Mouse (Mus musculus) forebrain, embryonic 16.5 days (tissue): ENCODE data around the gene Fndc3a. TPM values are rescaled to one million over a fixed set of nuclear protein-coding genes. Genes with fewer than 3 reads are reported as not detected.

ENCODE experiments used
- ATAC-seq: fragments of 200-750 bp; cut with Nextera tagmentation; 2 replicates; pipeline ENCODE4 v1.8.0; 2017; ENCODE audit warnings: mild to moderate bottlenecking, moderate library complexity
- H3K27ac ChIP-seq: fragments of 300-500 bp; sonication (generic); 2 replicates; pipeline ENCODE4 v1.5.1; 2014; ENCODE audit warnings: low read length, control low read depth
- H3K27me3 ChIP-seq: fragments of 300-500 bp; sonication (generic); replicated peaks from 2 replicates; pipeline ENCODE4 v1.6.1; 2014; ENCODE audit warnings: low read length; ENCODE audit not compliant: control insufficient read depth, insufficient read depth
- H3K36me3 ChIP-seq: fragments of 300-500 bp; sonication (generic); 2 replicates; pipeline ENCODE4 v1.6.1; 2014; ENCODE audit not compliant: control insufficient read depth, insufficient read depth
- H3K4me1 ChIP-seq: fragments of 300-500 bp; sonication (generic); replicated peaks from 2 replicates; pipeline ENCODE4 v1.6.1; 2014; ENCODE audit warnings: low read length; ENCODE audit not compliant: control insufficient read depth, insufficient read depth
- H3K4me2 ChIP-seq: fragments of 300-500 bp; sonication (generic); 2 replicates; pipeline ENCODE4 v1.6.1; 2014; ENCODE audit warnings: mild to moderate bottlenecking, low read length, control low read depth
- H3K4me3 ChIP-seq: fragments of 300-500 bp; sonication (generic); replicated peaks from 2 replicates; pipeline ENCODE4 v1.5.1; 2014; ENCODE audit warnings: mild to moderate bottlenecking, low read length, control low read depth
- H3K9ac ChIP-seq: fragments of 300-500 bp; sonication (generic); replicated peaks from 2 replicates; pipeline ENCODE4 v1.6.1; 2014; ENCODE audit warnings: low read depth, low read length, control low read depth
- H3K9me3 ChIP-seq: fragments of 300-500 bp; sonication (generic); 2 replicates; pipeline ENCODE4 v1.6.1; 2016; ENCODE audit warnings: low read length; ENCODE audit not compliant: control insufficient read depth
- WGBS: fragments of 180-500 bp; shearing (Covaris S2); extraction: QIAGEN DNeasy Blood & Tissue Kit; methylation state at CpG from one replicate; pipeline ENCODE4 v1.1.7; 2014; 5-methylcytosine and 5-hydroxymethylcytosine counted together
- polyA plus RNA-seq: library from polyadenylated mRNA; unstranded; fragments of >200 nt; fragmentation: Nextera tagmentation; extraction: Ambion mirVana; gene quantifications from 2 replicates; pipeline ENCODE4 v1.2.1, GENCODE M21; 2015

Gene Fndc3a
- polyA plus RNA-seq, 1 experiment from 2014 or later, result 39.4 TPM

GRCm38 (mm10) chr14:72582979-72583378, 126.8 kb downstream of the Fndc3a start:
- 40% methylated on average over 6 of the region's 6 CpGs for WGBS

DNA sequence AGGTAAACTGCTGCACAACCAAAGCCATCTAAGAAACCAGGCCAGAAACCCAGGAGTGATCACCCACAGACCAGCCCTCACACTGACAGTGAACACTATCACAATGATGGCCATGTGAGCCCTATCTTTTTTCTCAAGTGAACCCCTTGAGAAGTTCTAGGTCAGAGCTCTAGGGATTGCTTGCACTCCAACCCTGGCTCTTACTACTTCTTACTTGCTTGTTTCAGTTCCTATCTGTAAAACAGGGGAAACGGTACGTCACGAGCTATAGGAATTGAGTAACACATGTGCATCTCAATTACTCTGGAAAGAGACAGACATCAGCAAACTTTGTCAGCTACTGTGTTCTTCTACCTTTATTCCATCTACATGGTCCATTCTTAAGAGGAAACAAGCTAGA, 128.8 kb downstream of the Fndc3a start:
- Histone ChIP-seq H3K27ac (no peak overlapping the region), H3K27me3 (no peaks in the 10 kb centered on the region), H3K4me2 (no peak overlapping the region), H3K9me3 (no peaks in the 10 kb centered on the region), H3K4me1 (no peaks in the 10 kb centered on the region), H3K9ac (no peak overlapping the region), H3K4me3 (no peak overlapping the region), H3K36me3 (peaks cover 7% of the 10 kb centered on the region)
- no peak for ATAC-seq
- 91% methylated on average over 3 of the region's 3 CpGs for WGBS

More at GRCm38 (mm10) chr14:72582979-72583378, 126.8 kb downstream of the Fndc3a start:
- Histone ChIP-seq H3K27ac (no peak overlapping the region), H3K9me3 (no peaks in the 10 kb centered on the region), H3K27me3 (no peaks in the 10 kb centered on the region), H3K36me3 (peaks cover 6% of the 10 kb centered on the region), H3K4me3 (no peak overlapping the region), H3K4me1 (no peaks in the 10 kb centered on the region), H3K9ac (no peak overlapping the region), H3K4me2 (no peak overlapping the region)
- no peak for ATAC-seq

GRCm38 (mm10) chr14:72576283-72576682, 133.5 kb downstream of the Fndc3a start:
- ATAC-seq, result no peak
- no peak overlapping the region for H3K4me3 ChIP-seq
- no peak overlapping the region for H3K4me2 ChIP-seq
- 93% methylated on average over 3 of the region's 3 CpGs for WGBS
- H3K27me3 ChIP-seq, result no peaks in the 10 kb centered on the region
- no peak overlapping the region for H3K27ac ChIP-seq
- no peaks in the 10 kb centered on the region for H3K4me1 ChIP-seq
- no peak overlapping the region for H3K9ac ChIP-seq
- H3K9me3 ChIP-seq, result no peaks in the 10 kb centered on the region
- H3K36me3 ChIP-seq, result peaks cover 14% of the 10 kb centered on the region; the same call in 1 of the 2 replicates

DNA sequence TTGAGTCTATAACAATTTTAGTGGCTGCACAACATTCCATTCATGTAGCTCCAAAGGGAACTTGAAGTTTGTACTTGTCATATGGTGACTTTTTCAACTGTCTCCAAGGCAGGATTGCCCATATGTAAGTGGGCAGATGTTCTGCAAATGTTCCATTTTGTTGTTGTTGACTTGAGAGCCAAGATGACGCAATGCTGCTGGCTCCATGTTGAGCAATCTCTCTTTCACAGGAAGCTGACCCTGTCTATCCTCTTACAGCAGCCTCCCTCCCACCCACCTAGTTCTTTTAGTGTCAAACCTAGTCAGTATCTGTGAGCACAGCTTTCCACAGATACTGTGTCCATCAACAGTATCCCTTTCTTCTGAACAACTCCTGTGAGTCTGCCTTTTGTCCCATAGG, 145.9 kb downstream of the Fndc3a start:
- H3K27ac ChIP-seq, result no peak overlapping the region
- WGBS, result 86% methylated on average over 1 of the region's 1 CpGs
- no peak overlapping the region for H3K9ac ChIP-seq
- H3K36me3 ChIP-seq, result peaks cover 24% of the 10 kb centered on the region
- no peaks in the 10 kb centered on the region for H3K27me3 ChIP-seq
- no peaks in the 10 kb centered on the region for H3K4me1 ChIP-seq
- no peaks in the 10 kb centered on the region for H3K9me3 ChIP-seq
- H3K4me2 ChIP-seq, result no peak overlapping the region
- no peak for ATAC-seq
- H3K4me3 ChIP-seq, result no peak overlapping the region

- no peak overlapping the region for H3K4me2 ChIP-seq
- no peaks in the 10 kb centered on the region for H3K27me3 ChIP-seq
- no peak overlapping the region for H3K4me3 ChIP-seq
- H3K9ac ChIP-seq, result no peak overlapping the region
- H3K36me3 ChIP-seq, result peaks cover 22% of the 10 kb centered on the region
- no peak for ATAC-seq
- no peak overlapping the region for H3K27ac ChIP-seq
- WGBS, result 94% methylated on average over 5 of the region's 5 CpGs
- H3K4me1 ChIP-seq, result no peaks in the 10 kb centered on the region
- no peaks in the 10 kb centered on the region for H3K9me3 ChIP-seq
These were observed 151.0 kb downstream of the Fndc3a start for GRCm38 (mm10) chr14:72558795-72559194.

DNA sequence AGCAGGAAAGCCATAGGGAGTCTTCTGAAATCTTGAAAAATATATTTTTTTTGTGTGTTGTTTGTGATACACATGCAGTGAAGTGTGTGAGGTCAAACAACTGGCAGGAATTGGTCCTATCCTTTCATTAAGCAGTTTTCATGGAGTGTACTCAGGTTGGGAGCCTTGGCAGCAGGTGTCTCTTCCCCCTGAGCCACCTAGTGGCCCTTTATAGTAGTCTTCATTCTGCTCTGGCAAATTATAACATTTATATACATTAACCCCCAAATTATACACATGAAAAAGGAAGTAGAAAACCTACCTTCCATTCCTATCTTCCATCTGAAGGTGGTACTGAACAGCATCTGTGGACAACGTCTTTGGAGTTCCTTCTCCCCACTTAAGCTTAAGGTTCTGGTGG, 154.0 kb downstream of the Fndc3a start:
- Histone ChIP-seq H3K4me3 (no peak overlapping the region), H3K36me3 (peaks cover 22% of the 10 kb centered on the region), H3K27ac (no peak overlapping the region), H3K9me3 (no peaks in the 10 kb centered on the region), H3K27me3 (no peaks in the 10 kb centered on the region), H3K4me1 (no peaks in the 10 kb centered on the region), H3K9ac (no peak overlapping the region), H3K4me2 (no peak overlapping the region)
- WGBS, result 89% methylated on average over 1 of the region's 1 CpGs
- no peak for ATAC-seq

DNA sequence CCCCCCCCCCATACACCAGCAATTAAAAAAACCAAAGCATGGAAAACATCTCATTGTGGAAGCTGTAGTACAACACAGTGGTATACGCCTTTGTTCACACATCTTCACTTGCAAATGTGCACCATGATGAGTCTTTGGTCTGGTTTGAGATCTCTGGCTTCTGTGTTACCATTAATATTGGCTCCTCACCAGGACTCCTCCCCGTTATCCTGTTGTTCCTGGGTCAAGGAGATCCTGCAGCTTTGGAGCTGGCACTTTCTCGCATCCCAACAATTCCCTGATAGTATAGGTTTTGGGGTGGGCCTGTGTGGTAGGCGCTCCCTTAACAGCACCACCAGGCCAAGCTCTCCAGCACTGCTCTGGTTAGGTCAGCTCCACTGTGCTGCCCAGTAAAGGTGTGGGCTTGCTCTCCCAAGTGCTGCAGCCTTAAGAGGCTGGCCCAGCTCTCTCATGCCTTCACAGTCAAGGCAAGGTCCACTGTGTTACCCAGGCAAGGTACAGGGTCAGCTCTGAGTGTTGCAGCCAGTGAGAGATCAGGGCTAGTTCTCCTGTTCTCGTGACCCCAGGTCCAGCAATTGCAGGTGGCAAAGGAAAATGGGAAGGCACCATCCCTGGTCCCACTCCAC, 173.3 kb downstream of the Fndc3a start:
- Histone ChIP-seq H3K36me3 (peaks cover 11% of the 10 kb centered on the region; the same call in 1 of the 2 replicates), H3K9me3 (no peaks in the 10 kb centered on the region), H3K27ac (no peak overlapping the region), H3K4me1 (peaks cover 12% of the 10 kb centered on the region), H3K27me3 (peaks cover 5% of the 10 kb centered on the region), H3K4me3 (no peak overlapping the region), H3K9ac (no peak overlapping the region), H3K4me2 (no peak overlapping the region)
- WGBS, result 91% methylated on average over 5 of the region's 5 CpGs
- ATAC-seq, result no peak

DNA sequence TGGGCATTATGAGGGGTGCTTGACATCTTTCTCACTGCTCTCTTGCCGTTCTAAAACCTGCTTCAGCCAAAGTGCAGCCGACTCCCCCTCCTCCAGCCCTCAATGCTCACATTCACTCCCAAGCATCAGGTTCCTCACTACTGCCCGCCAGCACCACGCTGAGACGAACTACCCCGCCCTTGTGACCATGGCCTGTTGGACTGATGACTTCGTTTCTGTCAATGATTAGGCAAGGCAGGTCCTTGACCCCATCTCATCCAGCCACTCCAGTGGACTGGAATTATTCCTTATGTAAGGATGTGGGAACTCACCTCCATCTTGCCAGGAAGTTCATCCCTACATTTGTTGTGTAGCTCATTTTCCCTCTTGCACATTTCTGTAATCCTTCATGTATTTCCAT, 175.9 kb downstream of the Fndc3a start:
- 83% methylated on average over 7 of the region's 7 CpGs for WGBS
- Histone ChIP-seq H3K4me1 (peaks cover 12% of the 10 kb centered on the region), H3K27me3 (peaks cover 10% of the 10 kb centered on the region), H3K36me3 (no peaks in the 10 kb centered on the region), H3K4me2 (no peak overlapping the region), H3K9me3 (no peaks in the 10 kb centered on the region), H3K27ac (no peak overlapping the region), H3K9ac (no peak overlapping the region), H3K4me3 (no peak overlapping the region)
- ATAC-seq, result no peak

DNA sequence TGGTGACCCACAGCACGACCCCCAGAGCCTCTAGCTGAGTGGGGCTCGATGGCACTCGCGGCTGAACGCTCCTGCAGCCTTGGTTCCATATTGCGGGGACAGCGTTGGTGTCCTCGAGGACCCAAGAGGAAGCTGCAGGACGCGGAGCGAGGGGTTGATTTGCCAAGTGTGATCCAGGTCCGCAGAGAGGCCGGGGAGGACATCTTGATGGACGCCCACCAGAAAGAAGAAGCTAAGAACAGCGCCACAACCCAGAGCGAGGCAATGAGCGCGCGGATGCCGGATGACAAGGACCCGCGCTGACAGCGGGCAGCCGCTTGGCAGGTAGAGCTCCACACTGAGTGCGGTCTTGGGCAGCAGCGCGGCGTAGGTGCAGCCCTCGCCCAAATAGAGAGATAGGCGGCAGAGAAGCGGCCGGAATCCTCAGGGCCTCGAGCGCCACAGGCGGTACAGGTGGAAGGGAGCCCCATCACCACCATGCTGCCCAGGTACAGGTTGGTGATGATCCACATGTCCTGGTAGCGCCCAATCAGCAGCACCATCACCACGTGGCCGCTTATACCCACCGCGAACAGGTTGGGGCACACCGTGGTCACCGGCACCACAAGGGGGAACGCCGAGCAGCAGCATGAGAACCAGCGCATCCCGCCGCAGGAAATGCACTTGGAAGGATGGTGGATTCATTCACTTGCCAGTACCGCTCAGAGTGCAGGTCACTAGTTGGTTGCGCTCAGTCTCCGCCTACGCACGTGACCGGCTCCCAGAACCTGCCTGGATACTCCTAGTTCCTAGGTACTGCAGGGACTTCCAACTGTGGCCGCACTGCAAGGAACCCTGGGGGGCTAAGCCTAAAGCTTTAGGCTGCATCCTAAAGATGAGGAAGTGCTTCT, 177.5 kb downstream of the Fndc3a start:
- H3K27ac ChIP-seq, result no peak overlapping the region
- WGBS, result 2% methylated on average over 54 of the region's 54 CpGs
- H3K27me3 ChIP-seq, result peaks cover 10% of the 10 kb centered on the region
- H3K9me3 ChIP-seq, result no peaks in the 10 kb centered on the region
- peak overlapping the region; percentile 60 for H3K9ac ChIP-seq
- peak overlapping the region; percentile 98 for H3K4me2 ChIP-seq
- peaks cover 12% of the 10 kb centered on the region for H3K4me1 ChIP-seq
- no peaks in the 10 kb centered on the region for H3K36me3 ChIP-seq
- ATAC-seq, result peak; percentile 87
- peak overlapping the region; percentile 55 for H3K4me3 ChIP-seq
